Mouse (Mus musculus): Measurements from ENCODE around the gene Utrn.

Utrn gene

GRCm38 (mm10) chr10:12869029-12869671 lies at the start of gene Utrn:
Gene Utrn (minus strand): TSS chr10:12869365.
- DNase-seq (ENCODE audit: low spot score) = peak; percentile 89

GRCm38 (mm10) chr10:12917626-12918025 lies 48.5 kb upstream of the Utrn start:
- DNase-seq (ENCODE audit: low spot score) = no peak

GRCm38 (mm10) chr10:12916376-12916775 lies 47.2 kb upstream of the Utrn start:
- no peak for DNase-seq (ENCODE audit: low spot score)

GRCm38 (mm10) chr10:12915826-12916225 lies 46.7 kb upstream of the Utrn start:
- peak; percentile 14 for DNase-seq (ENCODE audit: low spot score)

- DNase-seq (ENCODE audit: low spot score) = no peak
Observed at GRCm38 (mm10) chr10:12914203-12914602, 45.0 kb upstream of the Utrn start.

- peak; percentile 62 for DNase-seq (ENCODE audit: low spot score)
Observed at GRCm38 (mm10) chr10:12911981-12912530, 42.9 kb upstream of the Utrn start.

GRCm38 (mm10) chr10:12911451-12911850 lies 42.3 kb upstream of the Utrn start:
- DNase-seq (ENCODE audit: low spot score) = no peak

GRCm38 (mm10) chr10:12909891-12910290 lies 40.7 kb upstream of the Utrn start:
- DNase-seq (ENCODE audit: low spot score) = no peak

- DNase-seq (ENCODE audit: low spot score) = no peak
Observed at GRCm38 (mm10) chr10:12909179-12909578, 40.0 kb upstream of the Utrn start.

- no peak for DNase-seq (ENCODE audit: low spot score)
Observed at GRCm38 (mm10) chr10:12904140-12904528, 35.0 kb upstream of the Utrn start.

GRCm38 (mm10) chr10:12903440-12904139 lies 34.4 kb upstream of the Utrn start:
- DNase-seq (ENCODE audit: low spot score) = no peak

GRCm38 (mm10) chr10:12899901-12900300 lies 30.7 kb upstream of the Utrn start:
- DNase-seq (ENCODE audit: low spot score) = no peak

- DNase-seq (ENCODE audit: low spot score) = peak; percentile 42
Observed at GRCm38 (mm10) chr10:12893339-12893738, 24.2 kb upstream of the Utrn start.

GRCm38 (mm10) chr10:12888373-12888772 lies 19.2 kb upstream of the Utrn start:
- peak; percentile 14 for DNase-seq (ENCODE audit: low spot score)

GRCm38 (mm10) chr10:12887792-12888191 lies 18.6 kb upstream of the Utrn start:
- no peak for DNase-seq (ENCODE audit: low spot score)

GRCm38 (mm10) chr10:12884308-12884948 lies 15.3 kb upstream of the Utrn start:
- DNase-seq (ENCODE audit: low spot score) = peak; percentile 60

- no peak for DNase-seq (ENCODE audit: low spot score)
Observed at GRCm38 (mm10) chr10:12881911-12882310, 12.7 kb upstream of the Utrn start.

GRCm38 (mm10) chr10:12879313-12879695 lies 10.1 kb upstream of the Utrn start:
- no peak for DNase-seq (ENCODE audit: low spot score)

- peak; percentile 58 for DNase-seq (ENCODE audit: low spot score)
Observed at GRCm38 (mm10) chr10:12878661-12879312, 9.6 kb upstream of the Utrn start.

GRCm38 (mm10) chr10:12876426-12876825 lies 7.3 kb upstream of the Utrn start:
- DNase-seq (ENCODE audit: low spot score) = no peak

GRCm38 (mm10) chr10:12875410-12875809 lies 6.2 kb upstream of the Utrn start:
- no peak for DNase-seq (ENCODE audit: low spot score)

GRCm38 (mm10) chr10:12874577-12875277 lies 5.6 kb upstream of the Utrn start:
- DNase-seq (ENCODE audit: low spot score) = no peak
